Mouse (Mus musculus) telencephalon, adult 2 months (tissue): ENCODE measurements around the gene Smarcd2.

Experiments used
- DNase-seq: peaks from one replicate; pipeline ENCODE4 v3.0.0-alpha.2; 2011; ENCODE audit warnings: low read depth, low spot score

Gene Smarcd2

DNA sequence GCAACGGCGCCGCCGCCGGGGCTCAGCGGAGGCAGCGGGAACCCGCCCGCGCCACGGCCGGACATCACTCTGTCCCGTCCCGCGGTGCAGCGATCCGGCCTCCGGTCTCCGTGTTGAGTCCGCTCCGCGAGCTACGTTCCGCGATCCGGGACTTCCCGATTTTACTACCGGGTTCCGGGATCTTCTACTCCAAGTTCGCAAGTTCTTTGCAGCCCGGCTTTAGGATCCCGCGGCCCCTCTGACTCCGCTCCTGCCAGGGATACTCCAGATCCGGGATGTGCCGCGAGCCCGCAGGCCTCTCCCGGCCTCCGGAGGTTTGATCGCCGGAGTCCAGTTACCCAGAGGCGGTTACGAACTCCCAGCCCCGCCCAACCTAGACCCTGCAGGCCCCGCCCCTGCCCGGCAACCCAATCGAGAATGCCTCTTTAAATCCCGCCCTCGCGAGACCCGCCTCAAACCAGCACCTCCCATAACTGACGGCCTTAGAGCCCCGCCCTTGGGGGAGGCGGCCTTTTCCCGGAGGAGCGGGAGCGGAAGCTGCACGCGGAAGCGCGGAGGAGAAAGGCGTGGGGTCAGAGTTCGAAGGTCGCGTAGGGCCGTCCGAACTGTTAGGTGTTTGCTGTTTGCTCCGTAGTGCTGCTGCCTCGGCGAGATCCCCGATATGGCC, at the start of gene Smarcd2:
Gene Smarcd2, minus strand, starts transcription at position 329 of the 667 bp plus-strand sequence.
- DNase-seq = peak; percentile 98

DNA sequence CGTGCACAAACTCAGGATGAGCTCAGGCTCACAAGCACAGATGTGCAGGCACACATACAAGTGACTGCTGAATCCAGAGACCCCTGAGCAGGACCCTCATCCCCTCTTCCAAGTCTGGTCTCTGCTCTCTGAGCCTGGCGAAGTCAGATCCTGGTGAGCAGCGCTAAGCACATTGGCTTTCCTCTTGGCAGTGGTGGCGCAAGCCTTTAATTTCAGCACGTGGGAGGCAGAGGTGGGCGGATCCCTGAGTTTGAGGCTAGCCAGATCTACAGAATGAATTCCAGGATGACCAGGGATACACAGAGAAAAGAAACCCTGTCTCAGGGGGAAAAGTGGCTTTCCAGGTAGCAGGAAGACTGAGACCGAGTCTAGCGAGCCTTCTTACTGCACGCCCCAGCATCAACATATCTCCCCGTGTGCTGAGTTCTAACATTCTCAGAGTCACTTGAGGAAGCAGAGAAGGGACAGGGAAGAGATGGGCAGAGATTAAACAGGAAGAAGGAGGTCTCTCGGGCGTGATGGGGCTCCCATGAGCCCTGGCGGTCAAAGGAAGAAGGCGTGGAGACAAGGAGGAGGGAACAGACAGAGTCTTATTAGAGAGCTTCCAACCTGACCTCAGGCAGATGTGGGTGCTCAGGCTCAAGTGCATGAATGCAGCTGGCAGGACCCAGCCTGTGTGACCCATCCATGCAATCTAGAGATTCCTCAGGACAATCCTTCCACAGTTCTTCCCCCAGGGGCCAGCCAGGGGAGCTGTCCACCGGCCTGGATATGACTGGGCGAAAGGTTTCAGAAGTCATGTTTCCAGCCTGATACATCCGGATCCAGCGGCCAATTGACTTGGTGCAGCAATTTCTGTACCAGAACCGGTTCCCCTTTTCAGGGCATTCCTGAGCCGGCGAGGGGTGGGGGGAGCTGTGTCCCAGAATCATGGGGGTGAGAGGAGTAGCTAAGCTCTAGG, 45.9 kb upstream of the Smarcd2 start:
- DNase-seq = peak; percentile 28

DNA sequence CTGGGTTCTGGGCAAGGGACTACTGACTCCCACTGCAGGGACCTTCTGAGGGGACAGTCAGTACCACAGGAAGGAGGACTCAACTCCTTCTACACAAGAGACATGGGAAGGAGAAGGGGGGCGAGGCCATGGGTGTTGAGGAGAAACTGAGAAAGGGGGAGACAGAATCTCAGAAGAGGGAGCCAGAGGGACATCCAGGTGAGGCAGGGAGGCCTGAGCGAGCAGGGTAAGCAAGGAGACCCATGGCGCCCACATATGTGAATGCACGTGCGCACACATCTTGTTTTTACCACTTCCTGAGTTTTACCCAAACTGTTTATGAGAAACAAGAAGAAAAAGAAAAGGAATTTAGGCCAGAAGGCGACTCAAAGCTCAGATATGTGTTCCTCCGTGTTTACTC, 45.0 kb upstream of the Smarcd2 start:
- no peak for DNase-seq

DNA sequence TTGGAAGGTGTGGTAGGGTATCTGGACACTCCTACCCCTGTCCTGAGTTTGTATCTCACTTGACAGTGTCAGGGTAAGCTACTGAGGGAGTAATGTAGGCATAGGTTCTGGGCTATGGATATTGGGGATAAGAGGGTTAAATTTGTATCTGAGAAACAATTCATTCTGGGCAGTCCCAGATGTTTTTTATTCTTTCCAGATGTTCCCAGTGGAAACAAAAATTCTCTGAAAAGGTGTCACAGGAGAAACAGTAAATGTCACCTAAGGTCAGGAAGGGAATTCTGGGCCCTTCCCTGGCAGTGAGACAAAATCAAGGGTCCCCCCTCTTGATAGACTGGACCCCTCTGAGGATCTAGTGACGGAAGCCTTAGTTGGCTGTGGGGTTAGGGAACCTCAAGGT, 43.6 kb upstream of the Smarcd2 start:
- no peak for DNase-seq

DNA sequence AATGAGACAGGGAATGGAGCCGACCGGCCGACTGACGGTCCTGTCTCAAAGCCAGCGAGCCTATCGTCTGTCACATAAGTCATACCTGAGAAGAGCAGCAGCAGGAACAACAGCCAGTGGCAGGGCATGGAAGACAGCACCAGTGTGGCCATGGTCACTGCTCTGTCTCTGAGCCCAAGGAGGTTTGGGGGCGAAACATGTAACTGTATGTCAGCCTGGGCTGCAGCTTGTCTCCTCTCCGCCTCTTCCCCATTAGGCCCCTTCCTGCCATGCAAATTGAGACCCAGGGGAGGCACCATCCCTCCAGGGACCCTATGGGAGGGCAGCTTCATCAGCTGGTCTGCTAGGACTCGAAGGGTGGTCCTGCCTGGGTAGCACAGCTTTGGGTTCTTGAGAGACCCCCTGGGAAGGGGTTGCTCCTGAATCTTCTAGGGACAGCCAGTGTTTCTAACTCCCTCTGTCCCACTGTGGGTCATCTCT, 41.6 kb upstream of the Smarcd2 start, which contains the start of gene Cd79b:
Gene Cd79b, minus strand, starts transcription at position 430 of the 480 bp plus-strand sequence.
- no peak for DNase-seq

DNA sequence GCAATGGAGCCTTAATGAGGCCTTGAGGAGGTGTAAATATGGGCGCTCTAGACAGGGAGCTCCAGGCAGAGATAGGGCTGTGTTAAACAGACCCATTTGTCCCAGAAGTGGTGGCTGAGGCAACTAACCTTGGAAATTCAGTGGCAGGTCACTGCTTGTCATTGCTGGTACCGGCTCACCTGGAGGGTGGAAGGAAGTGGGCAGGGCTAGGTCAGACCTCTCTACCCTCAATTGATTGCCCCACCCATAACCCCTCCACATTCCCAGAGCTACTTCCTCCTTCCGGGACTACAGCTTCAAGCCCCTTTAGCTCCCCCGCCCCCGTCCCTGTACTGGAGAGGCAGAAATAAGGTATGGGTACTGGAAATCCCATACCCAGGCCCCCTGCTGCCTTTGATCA, 40.8 kb upstream of the Smarcd2 start:
- no peak for DNase-seq

DNA sequence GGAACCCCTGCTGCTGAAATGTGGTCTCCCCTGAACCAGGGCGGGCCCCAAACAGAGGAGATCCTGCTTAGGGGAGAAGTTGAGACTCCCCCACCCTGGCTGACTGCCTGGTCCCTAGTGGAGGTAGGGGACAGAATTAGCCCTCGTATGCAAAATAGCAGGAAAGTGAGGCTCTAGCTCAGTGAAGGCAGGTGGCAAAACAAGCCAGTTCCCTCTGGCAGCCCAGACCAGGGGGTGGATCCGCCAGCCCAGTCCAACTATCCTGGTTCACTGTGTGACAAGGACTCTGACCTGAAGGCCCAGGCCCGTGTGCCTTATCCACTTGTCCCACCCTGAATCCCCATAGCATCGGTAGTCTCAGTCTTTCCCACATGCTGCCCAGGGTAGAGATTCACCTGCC, 37.4 kb upstream of the Smarcd2 start:
- no peak for DNase-seq

DNA sequence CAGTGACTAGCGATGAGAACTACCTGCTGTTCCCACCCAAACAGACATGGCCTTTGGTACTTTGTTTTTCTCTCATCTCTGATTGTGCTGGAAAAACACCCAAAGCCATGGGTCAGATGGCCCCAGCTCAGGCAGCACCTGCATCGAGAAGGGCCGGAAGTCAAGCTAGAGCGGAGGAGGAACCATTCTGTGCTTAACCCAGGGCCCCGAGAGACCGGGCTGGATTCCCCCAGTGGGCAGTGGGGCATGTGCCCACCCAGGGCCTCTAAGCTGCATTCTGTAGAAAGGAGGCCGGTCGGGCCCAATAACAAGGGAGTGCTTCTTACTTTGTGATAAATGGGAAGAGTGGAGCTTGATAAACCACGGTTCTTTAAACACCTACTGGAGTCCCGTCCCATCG, 35.4 kb upstream of the Smarcd2 start:
- no peak for DNase-seq

DNA sequence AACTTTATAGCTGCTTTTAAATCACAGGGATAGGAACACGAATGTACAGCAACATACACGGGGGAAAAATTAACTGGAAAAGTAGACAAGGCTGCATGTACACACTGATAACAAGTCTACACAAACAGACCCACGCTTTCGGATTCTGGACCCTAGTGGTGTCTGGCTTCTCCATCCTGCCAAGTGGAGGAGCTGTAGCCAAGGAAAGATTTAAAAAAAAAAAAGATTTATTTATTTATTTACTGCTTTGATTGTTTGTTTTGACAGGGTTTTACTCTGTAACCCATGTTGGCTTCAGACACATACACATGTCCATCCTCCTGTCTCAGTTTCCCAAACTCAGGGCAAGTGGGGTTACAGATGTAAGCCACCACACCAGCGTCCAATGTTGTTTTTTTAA, 34.7 kb upstream of the Smarcd2 start:
- no peak for DNase-seq

DNA sequence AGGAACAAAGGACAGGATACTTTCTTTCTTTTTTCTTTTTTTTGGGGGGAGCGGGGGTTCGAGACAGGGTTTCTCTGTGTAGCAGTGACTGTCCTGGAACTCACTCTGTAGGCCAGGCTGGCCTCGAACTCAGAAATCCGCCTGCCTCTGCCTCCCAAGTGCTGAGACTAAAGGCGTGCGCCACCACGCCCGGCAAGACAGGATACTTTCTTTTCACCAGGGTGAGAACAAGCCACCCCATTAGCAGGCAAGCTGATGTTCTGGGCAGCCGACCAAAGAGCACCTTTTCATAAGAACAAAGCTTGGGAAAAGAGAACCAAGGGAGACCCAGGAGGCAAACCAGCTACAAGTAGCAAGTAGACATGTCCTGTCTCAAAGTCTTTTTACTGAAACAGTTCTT, 34.0 kb upstream of the Smarcd2 start:
- DNase-seq = no peak

DNA sequence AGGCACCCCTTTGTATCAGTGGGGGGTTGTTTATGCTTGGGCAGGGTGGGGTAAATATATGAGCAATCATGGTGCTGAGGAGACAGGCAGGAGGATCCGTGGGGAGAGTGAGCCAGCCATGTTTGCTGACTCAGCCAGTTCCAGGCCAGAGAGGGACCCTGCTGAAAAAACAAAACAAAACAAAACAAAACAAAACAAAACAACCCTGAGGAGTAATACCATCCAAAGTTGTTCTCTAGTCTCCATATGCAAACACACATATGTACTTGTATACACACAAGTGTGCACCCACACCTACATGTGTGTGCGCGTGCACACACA, 33.3 kb upstream of the Smarcd2 start:
- no peak for DNase-seq

DNA sequence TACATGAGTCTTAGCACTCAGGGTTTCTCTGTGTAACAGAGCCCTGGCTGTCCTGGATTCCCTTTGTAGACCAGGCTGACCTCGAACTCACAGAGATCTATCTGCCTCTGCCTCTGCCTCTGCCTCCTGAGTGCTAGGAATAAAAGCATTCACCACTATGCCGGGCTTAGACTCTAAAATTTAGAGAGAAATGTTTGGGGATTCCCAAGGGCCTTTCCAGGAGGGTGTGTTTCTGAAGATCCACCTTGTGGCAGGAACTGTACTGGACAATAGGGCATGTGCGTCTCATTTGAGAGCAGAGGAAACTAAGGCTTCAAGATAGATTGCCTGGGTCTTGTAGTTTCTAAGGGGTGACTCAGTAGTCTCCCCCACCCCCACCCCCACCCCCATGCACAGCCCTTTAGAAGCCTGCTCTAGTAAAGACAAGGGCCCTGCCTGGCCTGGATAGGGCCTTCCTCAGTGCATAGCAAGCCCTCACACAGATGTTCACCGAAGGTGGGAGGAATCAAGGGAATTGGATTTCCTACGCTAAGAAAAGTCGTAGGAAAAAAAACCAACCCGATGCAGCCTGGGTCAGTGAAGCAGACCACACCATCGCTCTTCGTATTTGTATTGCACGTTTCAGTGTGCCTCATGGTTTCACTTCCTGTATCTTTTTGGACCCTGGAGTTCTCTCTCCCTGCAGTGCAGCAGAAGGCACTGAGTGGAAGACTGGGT, 32.7 kb upstream of the Smarcd2 start:
- no peak for DNase-seq

DNA sequence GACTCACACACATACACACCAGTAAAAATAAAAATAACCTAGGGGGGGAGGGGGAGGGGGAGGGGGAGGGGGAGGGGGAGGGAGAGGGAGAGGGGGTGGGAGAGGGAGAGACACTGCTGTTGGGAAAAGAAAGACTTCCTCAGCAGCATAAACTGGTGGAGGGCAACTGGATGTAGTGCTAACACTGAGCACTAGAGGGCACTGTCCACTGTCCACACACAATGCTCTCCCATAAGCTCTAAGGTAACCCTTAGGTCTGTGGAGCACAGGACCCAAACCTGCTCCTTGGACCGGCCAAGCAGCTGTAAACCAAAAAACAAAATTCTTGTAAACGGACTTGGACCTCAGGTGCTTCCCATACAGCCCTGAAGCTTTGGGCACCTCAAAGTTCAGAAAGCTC, 29.9 kb upstream of the Smarcd2 start:
- peak; percentile 18 for DNase-seq

DNA sequence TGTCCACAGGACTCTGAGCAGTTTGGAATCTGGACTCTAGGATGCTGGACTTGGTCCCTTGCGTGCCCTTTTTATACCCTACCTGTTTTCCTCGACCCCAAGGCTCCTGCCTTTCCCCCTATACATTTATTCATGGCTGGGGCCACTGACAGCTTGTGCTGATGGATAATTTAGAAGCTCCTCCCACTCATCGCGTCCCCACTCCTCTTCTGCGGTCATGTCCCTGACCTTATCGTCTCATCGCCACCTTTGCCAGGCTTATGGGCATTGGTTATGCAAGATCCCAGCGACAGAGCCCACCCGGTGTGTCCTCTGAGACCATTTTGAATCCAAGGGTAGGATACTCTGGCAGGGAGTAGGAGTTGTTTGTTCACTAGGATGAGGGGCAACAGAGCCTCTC, 29.0 kb upstream of the Smarcd2 start, which contains the start of gene Gh:
Gene Gh, minus strand, starts transcription at position 101 of the 400 bp plus-strand sequence.
- no peak for DNase-seq

DNA sequence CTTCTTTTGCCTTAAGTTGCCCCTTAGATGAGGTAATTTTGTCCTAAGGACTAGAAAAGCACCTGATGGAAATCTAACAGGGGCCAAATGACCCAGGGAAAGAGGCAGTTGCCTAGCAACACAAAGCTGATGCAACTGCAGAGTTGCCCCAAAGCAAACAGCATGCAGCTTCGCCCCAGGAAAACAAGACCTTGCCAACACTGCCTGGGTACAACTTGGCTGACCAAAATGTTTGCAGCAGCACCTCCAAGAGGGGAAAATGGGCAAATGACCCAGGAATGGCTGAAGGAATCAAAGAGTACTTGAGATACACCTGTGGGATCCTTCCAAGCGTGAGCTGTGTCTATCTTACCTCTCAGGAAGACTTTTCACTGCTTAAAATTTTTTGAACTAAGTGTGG, 19.1 kb upstream of the Smarcd2 start:
- DNase-seq = no peak

DNA sequence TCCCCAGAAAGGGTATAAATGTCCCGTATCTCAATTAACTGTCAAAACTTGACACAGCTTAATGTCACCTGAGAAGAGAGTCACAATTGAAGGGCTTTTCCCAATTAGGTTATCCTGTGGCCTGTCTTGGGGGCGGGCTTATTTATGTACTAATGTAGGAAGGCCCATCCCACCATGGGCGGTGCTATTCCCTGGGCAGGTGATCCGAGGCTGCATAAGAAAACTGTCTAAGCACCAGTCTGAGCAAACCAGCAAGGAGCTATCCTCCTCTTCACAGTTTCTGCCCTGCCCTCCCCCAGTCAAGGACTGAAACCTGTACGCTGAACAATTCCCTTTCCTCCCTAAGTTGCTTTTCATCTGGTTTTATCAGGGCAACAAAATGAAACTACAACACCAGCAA, 17.6 kb upstream of the Smarcd2 start:
- DNase-seq = no peak

DNA sequence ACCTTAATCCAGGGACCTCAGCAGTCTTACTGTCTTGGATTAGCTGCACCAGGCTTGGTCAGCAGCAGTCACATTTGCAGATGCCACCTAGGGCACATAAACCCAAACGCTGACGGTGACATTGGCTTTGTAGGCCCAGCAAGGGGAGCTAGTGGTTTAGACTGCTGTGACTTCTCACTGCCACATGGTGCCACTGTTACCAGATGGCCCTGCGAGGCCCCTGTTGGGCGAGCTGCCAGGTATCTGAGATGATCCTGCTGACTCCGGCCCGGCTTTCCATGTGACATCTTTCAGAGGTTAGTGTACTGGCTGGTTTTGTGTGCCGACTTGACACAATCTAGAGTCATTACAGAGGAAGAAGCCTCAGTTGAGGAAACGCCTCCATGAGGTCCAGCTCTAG, 16.6 kb upstream of the Smarcd2 start:
- DNase-seq = no peak

DNA sequence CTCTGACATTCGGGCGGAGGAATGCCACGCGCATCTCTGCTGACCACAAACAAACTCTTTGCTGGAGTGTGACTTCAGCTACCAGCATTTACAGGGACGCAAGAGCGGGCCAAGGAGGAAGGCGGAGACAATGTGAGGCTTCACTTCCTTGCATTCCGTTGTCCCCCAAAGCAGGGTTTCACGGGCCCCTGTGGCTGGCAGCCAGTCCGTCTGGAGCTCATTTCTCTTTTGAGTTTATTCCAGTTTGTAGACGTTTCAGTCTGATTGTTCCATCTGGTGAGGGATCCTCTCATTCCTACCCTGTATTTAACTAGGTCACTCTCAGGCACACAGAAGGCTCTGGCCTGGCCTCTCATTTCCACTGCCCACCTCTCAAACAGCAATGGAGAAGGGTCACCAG, 14.2 kb upstream of the Smarcd2 start:
- no peak for DNase-seq

DNA sequence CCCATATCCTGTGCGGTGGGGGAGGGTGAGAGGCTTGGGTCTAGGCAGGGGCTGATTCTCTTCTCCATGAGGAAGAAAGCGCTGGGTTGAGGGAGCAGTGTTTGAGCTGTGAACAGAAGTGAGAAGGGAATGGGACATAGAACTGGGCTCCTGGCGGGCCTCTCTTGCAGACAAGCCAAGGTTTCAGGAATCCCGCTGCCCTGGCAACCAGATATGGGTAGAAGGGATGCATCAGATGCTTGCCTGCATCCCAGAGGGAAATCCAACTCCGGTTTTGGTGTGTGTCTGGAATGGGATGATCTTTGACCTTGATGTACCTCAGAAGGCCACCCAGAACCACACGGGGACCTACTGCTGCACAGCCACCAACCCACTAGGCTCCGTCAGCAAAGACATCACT, 13.4 kb upstream of the Smarcd2 start:
- DNase-seq = no peak

DNA sequence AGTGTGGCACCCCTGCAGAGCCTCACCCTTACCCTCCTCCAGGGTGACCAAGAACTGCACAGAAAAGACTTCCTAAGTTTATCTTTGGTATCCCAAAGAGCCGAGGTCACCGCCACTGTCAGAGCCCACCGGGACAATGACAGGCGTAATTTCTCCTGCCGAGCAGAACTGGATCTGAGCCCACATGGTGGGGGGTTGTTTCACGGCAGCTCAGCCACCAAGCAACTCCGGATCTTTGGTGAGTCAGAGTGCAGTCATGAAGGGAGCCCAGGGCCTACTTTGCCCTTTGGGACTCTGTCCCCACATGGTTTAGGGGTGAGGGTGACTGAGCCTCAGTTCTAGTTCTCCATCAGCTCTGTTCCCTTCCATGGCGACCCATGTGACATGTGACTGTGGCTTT, 11.4 kb upstream of the Smarcd2 start:
- DNase-seq = no peak

DNA sequence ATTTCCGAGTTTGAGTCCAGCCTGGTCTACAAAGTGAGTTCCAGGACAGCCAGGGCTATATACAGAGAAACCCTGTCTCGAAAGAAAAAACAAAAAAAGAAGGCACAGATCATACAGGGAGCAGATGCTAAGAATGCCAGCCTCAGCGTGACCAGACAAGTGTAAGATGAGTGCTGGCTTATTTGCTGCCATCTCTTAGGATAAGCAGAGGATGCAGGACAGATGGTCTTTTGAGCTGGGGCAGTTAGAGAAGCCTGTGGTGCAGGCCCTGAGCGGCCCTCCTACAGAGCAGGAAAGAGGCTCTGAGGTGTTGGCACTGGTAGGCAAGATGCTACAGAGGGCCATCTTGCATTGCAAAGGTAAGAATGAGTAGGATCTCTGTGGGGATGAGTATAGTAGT, 10.6 kb upstream of the Smarcd2 start:
- DNase-seq = no peak

DNA sequence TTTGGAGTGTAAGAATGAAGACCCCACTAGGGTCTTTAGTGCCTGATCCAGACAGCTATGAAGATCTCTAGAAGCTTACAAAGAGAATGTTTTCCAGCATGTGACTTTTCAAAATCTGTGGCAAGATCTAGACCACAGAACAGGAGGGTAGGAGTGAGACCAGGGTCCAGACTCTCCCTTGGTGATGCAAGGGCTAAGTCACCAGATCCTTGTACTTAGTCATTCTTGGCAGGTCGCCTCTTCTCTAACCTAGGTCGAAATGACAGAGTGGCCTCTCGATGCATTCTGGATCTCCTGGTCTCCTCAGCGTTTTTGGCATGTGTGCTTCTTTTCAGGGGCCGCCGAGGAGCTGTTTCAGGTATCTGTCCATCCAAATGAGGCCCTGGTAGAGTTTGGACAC, 9.7 kb upstream of the Smarcd2 start:
- DNase-seq = no peak
